Mouse (Mus musculus): ENCODE measurements at regions not wholly inside any gene's neighbourhood (a gene's known extent, or its start where the extent isn't known, plus 50 kb on each side); places are given as distances from the start of the nearest gene placed in this dataset.

DNA sequence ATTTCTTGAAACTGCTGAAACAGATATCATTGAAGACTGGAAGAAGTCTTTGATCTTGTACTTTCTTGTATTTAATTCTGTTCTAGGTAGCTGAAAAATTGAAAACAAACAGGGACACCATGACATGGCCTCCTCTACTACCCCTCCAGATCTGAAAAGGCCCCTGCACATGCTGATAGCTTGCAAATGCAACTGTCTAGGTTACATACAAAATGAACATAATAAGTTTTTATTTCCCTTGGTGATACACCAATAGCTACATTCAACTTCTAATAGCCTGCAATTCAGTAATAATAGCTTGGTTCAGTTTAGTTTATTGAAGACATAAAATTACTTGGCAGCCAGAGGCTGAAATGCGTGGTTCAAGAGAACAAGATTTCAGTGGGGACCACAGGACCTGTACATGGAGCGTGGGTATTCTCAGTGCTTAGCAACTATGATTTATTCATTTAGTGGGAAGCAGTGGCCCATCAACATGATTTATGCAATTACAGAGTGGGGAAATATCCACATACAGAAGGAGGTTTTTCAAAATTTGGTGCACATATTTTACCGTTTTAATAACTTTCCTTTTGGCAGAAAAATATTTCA lies 264.9 kb downstream of the Adcyap1 start:
- no peak for TF ChIP-seq CTCF (conservative IDR thresholded peaks at IDR 0.05; ENCODE audit: insufficient read depth, insufficient read length, low read depth, low read length)
- TF ChIP-seq POLR2A (IDR thresholded peaks at IDR 0.05; ENCODE audit: low read depth, low read length), result no peak

Data from kidney, adult 2 months (tissue).